Mouse (Mus musculus): ENCODE results near the gene Gm15080.
"Not testable (repeated sequence)": the region's sequence is repeated elsewhere in the genome, so short reads cannot be mapped to it uniquely, and the experiment has no call there.

Gm15080 gene

DNA sequence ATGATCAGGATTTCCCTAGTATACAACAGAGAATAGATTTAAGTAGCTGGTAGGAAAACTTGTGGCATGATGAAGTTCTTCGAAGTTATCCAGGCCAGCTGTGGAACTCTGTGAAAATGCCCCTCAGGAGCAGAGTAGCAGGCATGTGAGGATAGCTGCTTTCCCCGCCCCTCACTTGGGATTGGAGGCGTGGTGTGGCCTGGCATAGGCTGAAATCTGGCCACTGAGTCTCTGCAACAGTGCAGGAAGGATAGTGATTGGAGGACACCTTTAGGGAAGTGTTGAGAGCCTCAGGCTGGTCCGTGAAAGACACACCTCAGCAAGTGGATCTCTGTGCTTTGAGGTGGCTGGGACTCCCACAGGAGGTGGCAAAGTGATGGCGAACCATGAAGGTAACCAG, at the start of gene Gm15080:
Gm15080 (plus strand) TSS at position 301 of the 400 bp plus-strand sequence.
- DNase-seq: not testable (repeated sequence)
